Mouse (Mus musculus) ES-E14 (cell line): Measurements from ENCODE around the gene Tpm3.

ENCODE experiments used
- CHD2 ChIP-seq: IDR thresholded peaks from 2 replicates; pipeline ENCODE4 v1.6.1; 2014; ENCODE audit warnings: mild to moderate bottlenecking, low read depth, low read length, inconsistent platforms
- HCFC1 ChIP-seq: IDR thresholded peaks from 2 replicates; pipeline ENCODE4 v1.6.1; 2012; ENCODE audit warnings: low read length, inconsistent platforms, borderline replicate concordance; ENCODE audit not compliant: insufficient read depth
- MAFK ChIP-seq: IDR thresholded peaks from 2 replicates; pipeline ENCODE4 v1.6.1; 2014; ENCODE audit warnings: mild to moderate bottlenecking, low read depth, low read length, inconsistent platforms; ENCODE audit not compliant: insufficient read depth
- ZNF384 ChIP-seq: IDR thresholded peaks from 2 replicates; pipeline ENCODE4 v1.6.1; 2012; ENCODE audit warnings: low read depth, low read length, inconsistent platforms

GRCm38 (mm10) chr3:90133331-90133730 lies 60.9 kb downstream of the Tpm3 start:
- no peak for TF ChIP-seq MAFK
- no peak for TF ChIP-seq ZNF384
- TF ChIP-seq HCFC1: no peak
- no peak for TF ChIP-seq CHD2
